Mouse (Mus musculus): ENCODE data around the gene Olfr545.

The Olfr545 gene

DNA sequence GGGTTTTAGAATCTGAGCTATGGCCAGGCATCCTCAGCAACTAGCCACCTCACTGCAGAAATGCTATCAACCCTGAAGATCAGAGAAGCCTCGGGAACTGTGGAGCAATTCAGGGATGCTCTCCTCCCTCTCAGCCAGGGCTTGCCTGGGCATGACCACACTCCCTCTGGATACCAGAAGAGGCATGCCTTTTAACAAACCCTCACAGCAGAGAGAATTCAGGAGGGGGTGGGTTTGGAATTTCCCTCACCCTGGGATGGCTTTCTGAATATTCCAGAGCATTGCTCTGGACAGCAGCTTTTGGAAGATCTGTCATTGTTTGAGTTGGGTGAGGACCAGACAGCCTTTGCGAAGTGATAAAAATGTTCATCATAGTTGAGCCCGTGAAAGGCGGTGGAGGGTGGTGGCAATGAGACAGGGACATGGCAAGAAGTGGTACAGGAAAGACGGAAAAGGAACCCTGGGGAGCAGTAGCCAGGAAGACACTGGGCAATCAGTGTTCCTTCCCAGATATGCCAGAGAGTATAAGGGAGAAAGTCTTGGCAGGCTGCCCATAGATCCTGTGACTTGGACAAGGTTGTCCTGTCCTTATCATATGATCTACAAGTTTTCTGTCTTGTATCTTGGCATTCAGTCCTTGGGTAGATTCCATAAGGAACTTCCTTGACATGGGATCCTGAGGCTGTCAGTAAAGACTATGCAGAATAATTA, 19.9 kb downstream of the Olfr545 start:
- in situ Hi-C loops (cut with MboI, MseI): no loop called here

DNA sequence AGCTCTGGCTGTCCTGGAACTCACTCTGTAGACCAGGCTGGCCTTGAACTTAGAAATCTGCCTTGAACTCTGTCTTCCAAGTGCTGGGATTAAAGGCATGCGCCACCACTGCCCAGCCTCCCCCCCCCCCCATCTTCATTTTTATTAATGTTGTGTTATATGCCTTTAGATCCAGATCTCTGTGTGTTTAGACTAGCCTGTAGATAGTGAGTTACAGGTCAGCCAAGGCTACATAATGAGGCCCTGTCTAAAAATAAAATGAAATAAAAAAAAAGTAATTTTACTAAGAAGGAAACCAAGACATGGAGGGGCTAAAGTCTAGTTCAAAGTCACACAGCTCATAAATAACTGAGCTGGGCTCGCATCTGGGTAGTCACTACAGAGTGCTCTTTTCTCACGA, 20.4 kb downstream of the Olfr545 start:
- in situ Hi-C loops (cut with MboI, MseI): no loop called here

DNA sequence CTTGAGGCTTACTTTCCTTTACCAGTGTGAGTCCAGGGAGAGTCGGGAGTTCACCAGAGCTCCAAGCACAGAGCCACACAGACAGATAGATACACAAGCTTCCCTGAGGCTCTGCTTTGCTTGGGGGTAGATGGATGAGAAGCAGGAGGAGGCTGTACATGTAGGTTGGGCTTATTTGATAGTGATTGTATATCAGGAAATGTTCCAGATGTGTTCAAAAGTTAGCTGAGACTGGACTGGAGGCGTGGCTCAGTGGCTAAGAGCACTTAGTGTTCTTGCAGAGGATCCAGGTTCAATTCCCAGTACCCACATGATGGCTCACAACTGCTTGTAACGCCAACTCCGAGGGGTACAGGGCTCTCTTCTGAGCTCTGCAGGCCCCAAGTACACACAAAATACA, 20.9 kb downstream of the Olfr545 start:
- in situ Hi-C loops (cut with MboI, MseI): no loop called here

DNA sequence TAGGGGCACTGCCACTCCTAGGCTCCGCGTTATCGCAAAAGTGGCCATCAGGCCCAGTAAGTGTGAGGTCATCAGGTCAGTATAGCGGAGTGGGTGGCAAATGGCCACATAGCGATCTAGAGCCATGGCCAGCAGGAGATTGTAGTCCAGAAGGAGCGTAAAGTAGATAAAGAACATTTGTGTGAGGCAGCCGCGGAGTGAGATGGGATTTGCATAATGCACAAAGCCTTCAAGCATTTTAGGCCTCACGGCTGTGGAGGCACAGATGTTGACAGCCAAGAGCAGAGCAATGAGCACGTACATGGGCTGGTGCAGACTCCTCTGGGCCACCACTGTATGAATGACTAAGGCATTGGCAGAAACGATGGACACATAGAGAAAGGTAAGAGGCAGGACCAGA, 22.0 kb downstream of the Olfr545 start:
- in situ Hi-C loops (cut with MboI, MseI): no loop called here

DNA sequence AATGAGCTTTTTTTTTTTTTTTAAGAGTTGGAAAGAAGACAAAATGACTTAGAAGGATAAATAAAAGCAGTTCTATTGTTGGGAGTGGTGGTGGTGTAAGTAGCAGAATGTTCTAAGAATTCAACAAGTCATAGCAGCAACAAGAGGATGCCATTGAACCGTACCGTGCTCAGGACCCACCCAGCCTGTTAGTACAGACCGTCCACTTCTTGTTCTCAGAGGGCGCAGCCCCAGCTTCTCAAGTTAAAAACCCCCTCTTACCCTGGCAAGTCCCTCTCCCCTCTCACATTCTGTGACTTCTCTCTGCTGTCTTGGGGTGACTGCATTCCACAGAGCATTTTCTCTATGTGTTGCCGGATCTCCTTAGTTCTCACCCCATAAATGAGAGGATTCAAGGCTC, 22.8 kb downstream of the Olfr545 start:
- in situ Hi-C loops (cut with MboI, MseI): no loop called here

DNA sequence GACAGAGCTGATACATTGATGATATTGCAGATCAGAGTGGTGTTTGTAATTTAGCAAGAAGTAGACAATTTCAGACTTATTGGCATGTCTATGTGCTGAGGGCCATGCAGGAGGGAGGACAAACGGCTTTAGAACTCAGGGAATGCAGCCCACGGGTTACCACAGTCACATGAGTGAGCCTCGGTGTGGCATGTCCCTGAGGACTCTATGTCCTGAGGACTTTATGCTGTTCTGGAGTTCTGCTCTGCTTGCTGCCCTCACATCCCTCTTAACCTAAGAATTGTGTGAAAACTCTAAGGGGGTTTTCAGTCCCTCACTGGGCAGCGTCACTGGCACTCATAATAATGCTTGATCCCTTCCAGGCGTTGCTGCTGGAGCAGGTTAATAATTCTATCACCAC, 26.7 kb downstream of the Olfr545 start:
- in situ Hi-C loops (cut with MboI, MseI): loop anchor here (25.0 kb wide), 1 partner anchor 335 kb away; no protein-coding TSS in a partner anchor

DNA sequence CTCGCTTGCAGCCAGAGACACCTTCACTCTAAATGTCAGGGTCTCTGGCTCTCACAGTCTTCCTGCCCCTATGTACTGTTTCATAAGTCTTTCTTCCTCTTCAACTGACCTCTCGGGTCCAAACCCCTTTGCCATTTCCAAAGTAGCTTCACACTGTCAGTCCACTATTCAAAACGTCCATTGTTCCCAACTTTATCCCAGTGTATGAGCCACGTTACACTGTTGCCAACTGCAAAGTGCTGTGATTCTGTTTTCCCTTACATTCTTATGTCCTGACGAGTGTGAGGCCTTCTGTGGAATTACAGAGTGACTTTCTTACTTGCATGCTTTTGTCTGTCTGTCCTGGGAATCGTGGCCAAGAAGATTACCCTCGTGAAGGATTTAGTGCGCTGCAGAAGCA, 31.8 kb downstream of the Olfr545 start:
- in situ Hi-C loops (cut with MboI, MseI): loop anchor here (25.0 kb wide), 1 partner anchor 330 kb away; no protein-coding TSS in a partner anchor

DNA sequence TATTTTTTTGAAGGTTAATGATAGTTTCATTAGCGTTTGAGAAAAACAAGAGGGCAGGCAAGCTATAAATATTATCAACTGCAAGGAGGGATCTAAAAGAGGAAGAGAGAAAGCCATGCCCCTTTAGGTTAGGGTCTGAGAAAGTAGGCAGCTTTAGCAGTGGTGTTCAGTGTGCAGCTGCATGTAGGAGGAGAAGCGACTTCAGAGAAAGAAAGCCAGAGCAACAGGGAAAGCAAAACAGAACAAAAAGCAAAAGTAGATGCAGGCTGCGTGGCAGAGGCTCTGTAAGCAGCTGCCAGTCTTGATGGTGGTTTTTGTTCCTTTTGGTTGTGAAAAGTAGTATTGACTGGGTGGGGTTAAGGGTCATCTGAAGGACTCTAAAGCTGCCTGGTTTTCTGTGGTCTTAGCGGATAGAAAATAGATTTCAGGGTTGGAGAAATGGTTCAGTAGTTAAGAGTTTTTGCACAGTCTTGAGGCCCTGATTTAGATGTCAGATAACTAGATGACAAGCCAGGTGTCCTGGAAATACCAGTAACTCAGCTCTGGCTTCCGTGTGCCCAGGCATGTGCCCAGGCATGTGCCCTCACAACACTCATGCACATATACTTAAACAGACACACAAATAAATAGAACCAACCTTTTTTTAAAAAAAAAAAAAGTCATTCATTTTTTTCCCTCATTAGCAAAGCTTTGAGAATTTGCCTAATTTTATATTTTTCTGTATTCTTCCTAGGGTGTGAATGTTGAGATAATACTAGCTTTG, 40.6 kb downstream of the Olfr545 start:
- in situ Hi-C loops (cut with MboI, MseI): loop anchor here (25.0 kb wide), 1 partner anchor 321 kb away; no protein-coding TSS in a partner anchor

DNA sequence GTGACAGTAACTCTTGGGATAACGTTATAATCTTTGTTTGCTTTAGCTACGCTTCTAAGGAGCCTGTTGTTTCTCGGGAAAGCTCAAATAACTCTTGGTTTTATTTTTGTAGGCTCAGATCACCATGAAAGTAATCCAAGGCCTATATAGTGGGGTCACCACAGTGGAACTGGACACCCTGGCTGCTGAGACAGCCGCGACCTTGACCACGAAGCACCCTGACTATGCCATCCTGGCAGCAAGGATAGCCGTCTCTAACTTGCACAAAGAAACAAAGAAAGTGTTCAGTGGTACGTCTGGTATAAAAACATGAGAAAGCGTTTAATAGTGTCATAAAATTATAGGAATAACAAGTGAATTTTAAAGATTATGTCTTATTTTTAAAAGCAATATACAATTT, 52.9 kb downstream of the Olfr545 start:
- in situ Hi-C loops (cut with MboI, MseI): no loop called here

DNA sequence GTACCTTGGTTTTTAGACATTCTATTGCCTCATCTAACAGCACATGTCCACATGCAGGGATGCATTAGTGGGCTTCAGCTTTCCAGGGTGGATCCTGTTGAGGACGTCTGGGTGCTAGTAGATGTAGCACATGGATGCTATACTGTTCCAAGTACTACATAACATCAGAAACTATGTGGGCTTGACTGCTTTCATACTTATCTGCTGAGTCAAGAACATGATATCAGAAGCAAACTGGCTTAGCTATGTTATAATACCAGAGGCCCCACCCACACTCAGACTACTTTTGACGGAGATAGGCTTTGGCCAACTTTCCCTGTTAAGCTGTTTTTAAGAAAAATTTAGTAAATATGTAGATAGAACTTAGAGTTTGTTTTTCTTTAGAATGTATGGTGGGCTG, 55.1 kb downstream of the Olfr545 start:
- in situ Hi-C loops (cut with MboI, MseI): loop anchor here (5.0 kb wide), 1 partner anchor 262 kb away; no protein-coding TSS in a partner anchor

DNA sequence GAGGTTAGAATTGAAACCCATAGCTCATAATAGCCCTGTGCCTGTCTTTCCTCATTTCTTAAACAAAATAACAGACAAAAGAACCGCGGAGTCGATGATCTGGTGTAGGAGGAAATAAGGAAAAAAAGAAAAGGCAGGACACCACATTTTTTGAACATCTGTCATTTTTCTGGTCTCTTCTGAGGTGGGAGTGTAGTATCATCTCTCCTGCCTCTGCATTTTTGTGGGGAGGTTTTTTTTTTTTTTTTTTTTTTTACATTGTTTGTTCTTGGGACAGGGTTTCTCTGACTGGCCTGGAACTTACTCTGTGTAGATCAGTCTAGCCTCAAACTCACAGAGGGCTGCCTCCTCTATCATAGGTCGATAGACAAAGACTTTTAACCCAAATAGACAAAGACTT, 56.9 kb downstream of the Olfr545 start:
- in situ Hi-C loops (cut with MboI, MseI): loop anchor here (5.0 kb wide), 1 partner anchor 260 kb away; no protein-coding TSS in a partner anchor

DNA sequence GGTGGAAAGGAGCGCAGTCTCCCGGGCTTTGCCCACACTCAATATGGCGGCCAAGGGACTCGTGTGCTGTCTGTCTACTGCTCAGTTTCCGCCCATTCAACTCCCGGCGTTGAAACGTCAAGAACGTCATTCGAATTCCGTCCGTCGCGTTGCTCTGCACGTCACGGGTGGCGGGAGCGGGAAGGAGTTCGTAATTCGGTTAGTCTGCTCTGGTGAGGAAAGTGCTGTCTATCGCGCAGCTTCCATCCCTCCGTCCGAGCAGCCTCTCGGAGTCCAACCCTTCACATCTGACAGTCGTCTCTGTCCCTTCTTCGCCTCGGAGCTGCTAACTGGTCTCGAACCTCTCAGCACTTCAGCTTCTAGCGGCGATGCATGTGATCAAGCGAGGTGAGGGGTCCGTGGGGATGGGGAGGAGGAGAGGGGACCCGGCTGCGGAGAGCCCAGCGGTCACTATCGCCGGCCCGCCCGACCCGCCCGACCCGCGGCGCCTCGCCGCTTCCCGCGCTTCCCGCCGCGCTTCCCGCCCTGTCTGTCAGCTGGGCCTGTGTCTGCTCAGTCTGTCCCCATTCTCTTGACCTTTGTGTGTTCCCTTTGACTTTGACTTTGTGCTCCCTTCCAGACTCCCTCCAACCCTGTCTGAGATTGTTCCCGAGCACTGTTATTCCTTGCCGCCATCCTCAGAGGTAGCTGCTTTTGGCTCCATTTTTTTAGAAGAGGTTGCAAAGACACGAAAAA, 57.5 kb downstream of the Olfr545 start, which contains the start of gene Rrm1:
Rrm1 (plus strand) TSS at position 39 of the 735 bp plus-strand sequence.
- in situ Hi-C loops (cut with MboI, MseI): loop anchor here (5.0 kb wide), 1 partner anchor 260 kb away; no protein-coding TSS in a partner anchor
